Mouse (Mus musculus) cerebellum, adult 18-20 months (tissue): ENCODE data around the gene Fam181b.

Source experiments
- DNase-seq, 2 experiments: peaks; one replicate each; pipeline ENCODE4 v3.0.0; 2021

Gene Fam181b

GRCm38 (mm10) chr7:93079785-93080730, at the start of gene Fam181b:
Gene Fam181b, plus strand, starts transcription at chr7:93079865.
- peak; percentile 81 to 82 for DNase-seq

GRCm38 (mm10) chr7:93037763-93038471, 41.7 kb upstream of the Fam181b start:
- DNase-seq: no peak

GRCm38 (mm10) chr7:93038472-93038828, 41.2 kb upstream of the Fam181b start:
- no peak for DNase-seq

GRCm38 (mm10) chr7:93039542-93039941, 40.1 kb upstream of the Fam181b start:
- DNase-seq: no peak

GRCm38 (mm10) chr7:93044359-93044758, 35.3 kb upstream of the Fam181b start:
- no peak for DNase-seq

GRCm38 (mm10) chr7:93044788-93045187, 34.9 kb upstream of the Fam181b start:
- no peak for DNase-seq

- DNase-seq: no peak
Measured at GRCm38 (mm10) chr7:93060831-93061230, 18.8 kb upstream of the Fam181b start.

GRCm38 (mm10) chr7:93061747-93062146, 17.9 kb upstream of the Fam181b start:
- no peak for DNase-seq

- DNase-seq: no peak
Measured at GRCm38 (mm10) chr7:93062189-93062588, 17.5 kb upstream of the Fam181b start.

- no peak for DNase-seq
Measured at GRCm38 (mm10) chr7:93067464-93068015, 12.1 kb upstream of the Fam181b start.

GRCm38 (mm10) chr7:93076435-93076960, 3.2 kb upstream of the Fam181b start:
- no peak for DNase-seq

- DNase-seq: no peak
Measured at GRCm38 (mm10) chr7:93079420-93079784, 263 bp upstream of the Fam181b start.

GRCm38 (mm10) chr7:93080731-93081430, 1.2 kb downstream of the Fam181b start:
- peak; percentile 44 to 70 for DNase-seq

GRCm38 (mm10) chr7:93093371-93094058, 13.8 kb downstream of the Fam181b start:
- peak; percentile 91 to 94 for DNase-seq

GRCm38 (mm10) chr7:93095511-93095910, 15.8 kb downstream of the Fam181b start:
- DNase-seq: peak; percentile 74 to 77

- no peak for DNase-seq
Measured at GRCm38 (mm10) chr7:93104776-93105340, 25.2 kb downstream of the Fam181b start.

GRCm38 (mm10) chr7:93110370-93110965, 30.8 kb downstream of the Fam181b start:
- peak; percentile 39 for DNase-seq

GRCm38 (mm10) chr7:93111056-93111455, 31.4 kb downstream of the Fam181b start:
- DNase-seq: peak; percentile 57 to 68

GRCm38 (mm10) chr7:93117561-93117960, 37.9 kb downstream of the Fam181b start:
- no peak for DNase-seq

GRCm38 (mm10) chr7:93123936-93124335, 44.3 kb downstream of the Fam181b start:
- DNase-seq: peak; percentile 49 to 62
